Mouse (Mus musculus) bone marrow, adult 2 months (tissue): ENCODE results near the gene Gm20547. TPM values are rescaled to one million over a fixed set of nuclear protein-coding genes. Genes with fewer than 3 reads are reported as not detected.

Source experiments
- H3K27ac ChIP-seq: fragments of 200-500 bp; 2 replicates; pipeline ENCODE4 v1.5.1; 2012; ENCODE audit warnings: low read depth, mild to moderate bottlenecking, control low read depth, inconsistent platforms, low read length; ENCODE audit not compliant: control insufficient read depth, poor library complexity, insufficient read depth
- H3K4me1 ChIP-seq: fragments of 200-500 bp; 2 replicates; pipeline ENCODE4 v1.6.1; 2011; ENCODE audit warnings: low read length; ENCODE audit not compliant: control insufficient read depth, insufficient read depth
- H3K4me3 ChIP-seq: fragments of 200-500 bp; replicated peaks from 2 replicates; pipeline ENCODE3; 2011; ENCODE audit warnings: mild to moderate bottlenecking, low read depth, low read length, control low read depth; ENCODE audit not compliant: control insufficient read depth
- CTCF ChIP-seq: fragments of 200-500 bp; IDR thresholded peaks from 2 replicates; pipeline ENCODE4 v1.5.1; 2011; ENCODE audit warnings: low read length, control low read depth; ENCODE audit not compliant: control insufficient read depth, insufficient read depth
- POLR2A ChIP-seq: fragments of 200-500 bp; IDR thresholded peaks from 2 replicates; pipeline ENCODE4 v1.6.1; 2011; ENCODE audit warnings: low read depth, mild to moderate bottlenecking, control low read depth, low read length, borderline replicate concordance; ENCODE audit not compliant: control insufficient read depth
- WGBS: fragments of 180-500 bp; shearing (Covaris S2); methylation state at CpG from one replicate; pipeline ENCODE4 v1.1.7; 2018; 5-methylcytosine and 5-hydroxymethylcytosine counted together
- polyA plus RNA-seq: library from polyadenylated mRNA; stranded (reverse); fragments of >200 nt; gene quantifications from 2 replicates; pipeline ENCODE4 v1.2.4, GENCODE M21; 2011; ENCODE audit warnings: low replicate concordance; ENCODE audit not compliant: missing spikeins, insufficient read depth, insufficient read length

Gene Gm20547
- polyA plus RNA-seq, 1 experiment: 2.0 TPM

DNA sequence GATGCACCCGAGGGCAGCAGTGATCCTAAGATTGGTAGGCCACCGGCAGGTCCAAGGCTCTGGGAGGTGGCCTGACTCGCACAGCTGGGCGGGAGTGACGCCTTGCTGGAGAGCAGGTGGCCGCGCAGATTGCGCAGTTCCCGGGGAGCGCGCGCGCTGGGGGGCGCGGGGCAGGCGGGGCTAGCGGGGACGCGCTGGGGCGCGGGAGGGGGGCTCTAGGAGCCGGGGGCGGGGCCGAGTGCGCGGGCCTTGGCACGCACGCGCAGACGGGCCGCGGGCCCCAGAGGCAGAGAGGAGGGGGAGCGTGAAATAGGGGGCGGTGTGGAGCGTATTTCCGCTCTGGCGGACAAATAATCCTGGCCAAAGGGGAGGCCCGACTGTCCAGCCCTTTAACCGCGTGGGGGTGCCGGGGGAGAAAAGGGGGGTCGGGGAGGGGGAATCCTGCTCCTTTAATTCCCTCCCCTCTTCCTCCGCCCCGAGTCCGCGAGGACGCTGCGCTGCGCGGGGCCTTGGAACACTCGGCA lies 12.3 kb upstream of the Gm20547 start:
- H3K4me1 ChIP-seq: peaks cover 5% of the 10 kb centered on the region
- TF ChIP-seq CTCF: 0 out of 2 replicates have a peak, but pooled peaks have one; percentile 19
- 0 out of 2 replicates have a peak, but pooled peaks have one; percentile 55 for TF ChIP-seq POLR2A
- H3K27ac ChIP-seq: peak overlapping the region; percentile 2
- WGBS: under 1% methylated on average over 51 of the region's 51 CpGs
- peak overlapping the region; percentile 77 for H3K4me3 ChIP-seq

DNA sequence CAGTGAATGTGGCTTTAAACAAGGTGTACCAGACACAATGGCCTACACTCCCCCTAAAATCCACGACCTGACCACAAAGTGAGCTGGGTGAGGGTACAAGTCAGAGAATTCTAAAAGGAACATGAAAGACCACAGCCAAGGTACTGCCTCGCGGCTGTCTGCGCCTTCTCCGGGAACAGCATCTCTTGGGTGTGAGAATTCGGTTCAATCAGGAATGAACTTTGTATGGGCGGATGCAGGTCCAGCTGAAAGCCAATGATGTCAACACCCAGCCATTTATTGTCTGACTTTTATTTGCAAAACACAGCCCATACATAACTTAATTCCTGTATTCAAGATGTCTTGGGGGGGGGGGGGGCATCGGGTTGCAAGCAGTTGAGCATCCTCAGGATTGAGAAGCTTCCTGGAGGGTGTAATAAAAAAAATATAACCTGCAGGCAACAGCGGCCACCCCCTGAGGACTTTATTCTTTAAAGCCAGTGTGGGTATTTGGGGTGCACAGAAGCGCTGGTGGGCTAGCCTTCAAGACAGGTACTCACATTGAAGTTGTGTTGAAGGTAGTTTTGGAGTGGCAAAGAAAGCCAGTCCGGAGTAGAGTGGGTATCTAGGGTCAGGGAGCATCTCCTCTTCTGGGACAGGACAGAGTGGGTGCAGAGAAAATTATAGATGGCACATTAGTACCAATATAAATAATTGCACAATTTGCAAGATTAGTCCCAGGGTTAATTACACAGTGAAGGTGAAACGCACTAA lies 11.4 kb upstream of the Gm20547 start:
- no peak overlapping the region for H3K4me3 ChIP-seq
- TF ChIP-seq CTCF: no peak
- TF ChIP-seq POLR2A: no peak
- 81% methylated on average over 12 of the region's 12 CpGs for WGBS
- H3K4me1 ChIP-seq: peaks cover 6% of the 10 kb centered on the region
- no peak overlapping the region; the same call in 1 of the 2 replicates for H3K27ac ChIP-seq

DNA sequence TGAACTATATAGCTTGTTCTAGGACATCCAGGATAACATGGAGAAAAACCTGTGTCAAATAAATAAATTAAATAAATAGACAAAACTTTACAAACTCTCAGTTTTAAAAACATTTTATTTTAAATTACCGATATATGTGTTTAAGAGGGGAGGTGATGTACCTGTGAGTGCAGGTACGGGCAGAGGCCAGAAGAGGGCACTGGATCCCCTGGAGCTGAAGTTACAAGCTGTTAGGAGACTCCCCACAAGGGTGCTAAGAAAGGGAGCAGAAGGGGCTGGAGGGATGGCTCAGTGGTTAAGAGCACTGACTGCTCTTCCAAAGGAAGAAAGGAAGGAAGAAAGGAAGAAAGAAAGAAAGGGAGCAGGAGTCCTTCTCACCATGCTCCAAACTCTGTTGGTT lies 9.5 kb upstream of the Gm20547 start:
- TF ChIP-seq POLR2A (no peak), CTCF (peak; percentile 33; the same call in 1 of the 2 replicates)
- H3K4me1 ChIP-seq: peaks cover 7% of the 10 kb centered on the region
- WGBS: 95% methylated on average over 2 of the region's 2 CpGs

DNA sequence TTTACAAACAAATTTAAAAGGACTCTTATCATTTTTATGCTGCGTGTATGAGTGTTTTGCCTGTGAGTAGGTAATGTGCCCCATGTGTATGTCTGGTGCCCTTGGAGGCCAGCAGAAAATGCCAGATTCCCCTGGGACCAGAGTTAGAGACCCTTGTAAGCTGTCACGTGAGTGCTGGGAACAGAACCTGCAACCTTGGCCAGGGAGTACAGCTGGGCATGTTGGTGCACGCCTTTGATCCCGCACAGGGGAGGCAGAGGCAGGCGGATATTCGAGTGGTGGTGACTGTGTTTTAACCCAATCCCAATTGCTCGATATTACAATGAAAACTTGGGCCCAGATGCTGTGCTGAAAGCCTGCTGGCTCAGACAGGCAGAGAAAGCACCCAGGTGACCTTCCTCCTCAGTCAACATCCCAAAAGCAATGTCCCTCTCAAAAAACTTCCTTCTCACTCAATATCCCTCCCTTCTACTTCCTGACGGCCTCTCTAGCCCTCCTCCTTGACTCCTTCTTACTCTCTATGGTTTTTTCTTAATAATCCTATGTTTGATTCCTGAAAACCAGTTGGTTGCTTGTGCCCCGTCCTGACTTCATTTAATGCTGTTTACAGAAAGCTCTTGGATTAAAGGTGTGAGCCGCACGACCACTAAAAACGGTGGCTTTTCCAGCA lies 8.4 kb upstream of the Gm20547 start:
- H3K27ac ChIP-seq: no peak overlapping the region
- WGBS: 89% methylated on average over 12 of the region's 12 CpGs
- no peak overlapping the region for H3K4me3 ChIP-seq
- TF ChIP-seq CTCF: no peak
- no peak for TF ChIP-seq POLR2A
- H3K4me1 ChIP-seq: peaks cover 4% of the 10 kb centered on the region

More for the DNA sequence above, 9.5 kb upstream of the Gm20547 start:
- H3K27ac ChIP-seq: no peak overlapping the region
- no peak overlapping the region for H3K4me3 ChIP-seq

DNA sequence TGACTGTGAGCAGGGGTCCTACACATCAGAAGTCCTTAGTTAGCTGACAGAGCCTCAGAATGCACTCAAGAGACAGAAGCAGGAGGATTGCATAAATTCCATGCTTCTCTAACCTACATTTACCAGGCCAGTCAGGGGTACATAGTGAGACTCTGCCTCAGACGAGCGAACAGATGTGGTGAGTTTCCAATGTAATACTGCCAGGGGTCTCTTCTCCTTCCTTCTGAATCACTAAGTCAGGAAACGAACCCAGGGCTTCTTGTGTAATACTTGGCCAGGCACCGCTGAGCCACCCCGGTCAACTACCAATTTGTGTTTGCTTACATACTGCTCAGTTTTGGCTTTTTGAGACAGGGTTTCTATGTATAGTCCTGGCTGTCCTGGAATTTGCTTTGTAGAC lies 6.1 kb upstream of the Gm20547 start:
- H3K27ac ChIP-seq: no peak overlapping the region
- H3K4me1 ChIP-seq: peaks cover 2% of the 10 kb centered on the region
- H3K4me3 ChIP-seq: no peak overlapping the region
- WGBS: 30% methylated on average over 5 of the region's 5 CpGs
- TF ChIP-seq POLR2A: no peak
- no peak for TF ChIP-seq CTCF

DNA sequence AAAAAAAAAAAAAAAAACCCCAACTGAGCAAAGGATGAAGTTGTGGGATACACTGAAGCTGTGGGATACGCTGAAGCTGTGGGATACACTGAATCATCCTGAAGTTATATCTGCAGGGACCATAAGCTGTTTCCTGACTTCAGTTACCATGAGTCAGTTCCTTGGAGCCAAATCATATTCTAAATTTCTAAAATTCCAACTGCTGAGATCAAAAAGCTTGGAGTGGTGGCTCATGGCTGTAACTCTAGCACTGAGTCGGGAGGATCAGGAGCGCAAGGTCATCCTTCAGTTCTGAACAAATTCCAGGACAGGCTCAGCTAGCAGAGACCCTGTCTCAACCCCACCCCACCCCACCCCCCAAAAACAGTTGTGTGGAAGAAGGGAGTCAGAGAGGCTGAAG lies 3.8 kb upstream of the Gm20547 start:
- H3K4me1 ChIP-seq: peaks cover 2% of the 10 kb centered on the region
- no peak for TF ChIP-seq POLR2A
- no peak for TF ChIP-seq CTCF

DNA sequence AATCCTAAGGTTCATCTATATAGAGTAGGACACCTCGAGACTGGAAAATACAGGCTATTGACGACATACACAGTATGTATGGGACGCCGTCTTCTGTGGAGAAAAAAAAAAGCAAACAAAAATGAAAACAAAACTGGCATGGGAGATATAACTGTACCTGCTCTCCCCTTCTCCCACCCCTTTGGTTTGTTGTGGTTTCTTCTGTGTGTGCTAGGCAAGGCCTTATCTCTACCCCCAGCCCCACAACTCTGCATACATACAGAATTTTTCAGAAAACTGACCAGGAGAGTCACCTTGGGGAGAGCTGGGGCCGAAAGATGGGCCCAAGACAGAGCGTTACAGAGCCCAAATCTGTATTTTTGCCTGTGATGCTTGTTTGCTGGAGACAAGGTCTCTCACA lies 2.9 kb upstream of the Gm20547 start:
- H3K4me1 ChIP-seq: peaks cover 2% of the 10 kb centered on the region
- TF ChIP-seq CTCF (no peak), POLR2A (no peak)
- H3K27ac ChIP-seq: no peak overlapping the region
- WGBS: 70% methylated on average over 6 of the region's 6 CpGs
- no peak overlapping the region for H3K4me3 ChIP-seq

More for the DNA sequence above, 3.8 kb upstream of the Gm20547 start:
- Histone ChIP-seq H3K4me3 (no peak overlapping the region), H3K27ac (no peak overlapping the region)
- 93% methylated on average over 3 of the region's 3 CpGs for WGBS

DNA sequence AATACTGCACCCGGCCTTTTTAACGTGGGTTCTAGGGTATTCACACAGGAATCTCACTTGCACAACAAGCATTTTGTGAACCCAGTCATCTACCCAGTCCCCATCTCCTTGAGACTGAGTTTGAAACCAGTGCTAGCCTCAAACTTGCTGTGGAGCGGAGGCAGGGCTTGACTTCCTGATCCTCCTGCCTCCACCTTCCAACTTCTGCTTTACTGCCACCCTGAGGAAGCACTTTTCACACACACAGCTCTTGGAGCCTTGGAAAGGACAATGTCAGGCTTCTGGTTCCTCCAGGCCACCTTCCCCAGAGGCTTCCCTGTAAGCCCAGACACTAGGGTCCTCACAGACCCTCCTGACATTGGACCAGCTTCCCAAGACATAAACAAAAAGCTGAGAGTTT lies 1.5 kb upstream of the Gm20547 start:
- Histone ChIP-seq H3K27ac (no peak overlapping the region), H3K4me1 (peaks cover 2% of the 10 kb centered on the region), H3K4me3 (no peak overlapping the region)
- 37% methylated on average over 3 of the region's 3 CpGs for WGBS
- no peak for TF ChIP-seq CTCF
- TF ChIP-seq POLR2A: no peak
